ENCODE assay signal across 27 mouse cellular contexts in the genomic region with DNA sequence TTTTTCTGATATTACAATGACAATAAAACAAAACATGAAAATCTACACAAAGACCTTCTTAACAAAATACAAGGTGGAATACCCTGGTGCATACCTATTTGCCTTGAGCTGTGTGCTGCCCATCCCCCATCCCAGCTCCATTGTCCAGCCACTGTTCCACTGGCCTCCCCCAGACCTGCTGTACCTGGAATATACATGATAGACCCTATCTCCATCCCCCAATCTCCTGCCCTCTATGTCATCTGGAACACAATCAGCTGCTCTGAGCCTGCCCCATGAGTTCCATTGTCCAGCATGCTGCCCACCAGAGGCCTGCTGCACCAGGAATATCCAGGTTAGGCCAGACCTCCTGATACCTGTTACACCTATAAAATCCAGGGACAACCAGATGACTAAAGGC. TPM values are rescaled to one million over a fixed set of nuclear protein-coding genes. Genes with fewer than 3 reads are reported as not detected.
"Had no signal": no experiment of that assay in that cellular context is flagged by ENCODE, and none has a peak within 500 bp of the region (broad histone marks: within the 10 kb centered on the region; RNA-seq: fewer than 3 reads in every experiment).

No protein-coding gene starts in this region.

- H3K4me2 ChIP-seq: limb, embryonic 13.5 days; liver, embryonic 13.5 days; neural tube, embryonic 13.5 days had no signal

- H3K27ac ChIP-seq: kidney, postnatal 0 days; layer of hippocampus, adult 2 months; limb, embryonic 10.5 days; limb, embryonic 13.5 days; liver, embryonic 13.5 days; midbrain, embryonic 10.5 days; neural tube, embryonic 13.5 days had no signal

- H3K9ac ChIP-seq: limb, embryonic 13.5 days; liver, embryonic 13.5 days; neural tube, embryonic 13.5 days had no signal

- H3K9me3 ChIP-seq: limb, embryonic 10.5 days had no signal

- H3K36me3 ChIP-seq: limb, embryonic 10.5 days; limb, embryonic 13.5 days; liver, embryonic 13.5 days; midbrain, embryonic 10.5 days; neural tube, embryonic 13.5 days had no signal

- ATAC-seq: intestine, embryonic 16.5 days had no signal

- DNase-seq: kidney, adult 2 months; kidney, postnatal 25 days; layer of hippocampus, adult 9-11 months; liver; liver, embryonic 13.5 days; lung, adult 2 months; lung, postnatal 14 days; lung, postnatal 4 days; retina, postnatal 1 day; right cerebral cortex, postnatal 25 days; spleen, adult 18-20 months; thymus, adult 2 months; thymus, postnatal 14 days; thymus, postnatal 4 days had no signal

- H3K4me3 ChIP-seq: layer of hippocampus, adult 2 months; limb, embryonic 10.5 days; limb, embryonic 13.5 days; liver, embryonic 13.5 days; midbrain, embryonic 10.5 days; myocyte; neural tube, embryonic 13.5 days had no signal

- H3K27me3 ChIP-seq: limb, embryonic 13.5 days; liver, embryonic 13.5 days; neural tube, embryonic 13.5 days had no signal

- H3K4me1 ChIP-seq: limb, embryonic 10.5 days; limb, embryonic 13.5 days; liver, embryonic 13.5 days; midbrain, embryonic 10.5 days; neural tube, embryonic 13.5 days had no signal

RNA-seq across cellular contexts. Expression of gene Mup5, which starts 21.6 kb away (rescaled TPM):
- polyA plus RNA-seq: intestine, embryonic 16.5 days; kidney, adult 2 months; kidney, embryonic 14.5 days; kidney, postnatal 0 days; large intestine, adult 2 months; limb, embryonic 10.5 days; limb, embryonic 13.5 days; liver, embryonic 13.5 days; liver, embryonic 16.5 days; lung, adult 2 months; lung, embryonic 16.5 days; midbrain, embryonic 10.5 days; myocyte; neural tube, embryonic 13.5 days; stomach, embryonic 16.5 days; thymus, adult 2 months had no signal

RNA-seq across cellular contexts. Expression of gene Mup19, which starts 31.4 kb away (rescaled TPM):
- polyA plus RNA-seq: intestine, embryonic 16.5 days; kidney, adult 2 months; kidney, embryonic 14.5 days; kidney, postnatal 0 days; large intestine, adult 2 months; limb, embryonic 10.5 days; limb, embryonic 13.5 days; liver, embryonic 13.5 days; liver, embryonic 16.5 days; lung, adult 2 months; lung, embryonic 16.5 days; midbrain, embryonic 10.5 days; myocyte; neural tube, embryonic 13.5 days; stomach, embryonic 16.5 days; thymus, adult 2 months had no signal
